Mouse (Mus musculus) forebrain, embryonic 11.5 days (tissue): ENCODE measurements around the gene Ccdc30. TPM values are rescaled to one million over a fixed set of nuclear protein-coding genes. Genes with fewer than 3 reads are reported as not detected.

Experiments used
- ATAC-seq: fragments of 200-750 bp; cut with Nextera tagmentation; replicated peaks from 2 replicates; pipeline ENCODE4 v1.8.0; 2017; ENCODE audit warnings: moderate TSS enrichment; ENCODE audit not compliant: low FRiP score
- DNase-seq: peaks from one replicate; pipeline ENCODE4 v3.0.0-alpha.2; 2017; ENCODE audit warnings: low spot score
- H3K27ac ChIP-seq: fragments of 300-500 bp; sonication (generic); 2 replicates; pipeline ENCODE4 v1.5.1; 2014; ENCODE audit warnings: low read depth, low read length
- H3K27me3 ChIP-seq: fragments of 300-500 bp; sonication (generic); 2 replicates; pipeline ENCODE4 v1.6.1; 2014; ENCODE audit warnings: mild to moderate bottlenecking, low read length, mixed read lengths; ENCODE audit not compliant: control insufficient read depth, insufficient read depth
- H3K36me3 ChIP-seq: fragments of 300-500 bp; sonication (generic); 2 replicates; pipeline ENCODE4 v1.6.1; 2014; ENCODE audit warnings: mild to moderate bottlenecking, low read length, moderate library complexity, mixed read lengths; ENCODE audit not compliant: control insufficient read depth, insufficient read depth
- H3K4me1 ChIP-seq: fragments of 300-500 bp; sonication (generic); replicated peaks from 2 replicates; pipeline ENCODE4 v1.6.1; 2014; ENCODE audit warnings: low read length, mixed read lengths; ENCODE audit not compliant: control insufficient read depth, insufficient read depth
- H3K4me2 ChIP-seq: fragments of 300-500 bp; sonication (generic); 2 replicates; pipeline ENCODE4 v1.6.1; 2014; ENCODE audit warnings: low read depth, mild to moderate bottlenecking, low read length, moderate library complexity, mixed read lengths; ENCODE audit not compliant: severe bottlenecking
- H3K4me3 ChIP-seq: fragments of 300-500 bp; sonication (generic); 2 replicates; pipeline ENCODE4 v1.5.1; 2014; ENCODE audit warnings: low read depth, low read length
- H3K9ac ChIP-seq: fragments of 300-500 bp; sonication (generic); 2 replicates; pipeline ENCODE4 v1.6.1; 2014; ENCODE audit warnings: low read length
- H3K9me3 ChIP-seq: fragments of 300-500 bp; sonication (generic); 2 replicates; pipeline ENCODE4 v1.6.1; 2016; ENCODE audit warnings: low read length, mixed read lengths; ENCODE audit not compliant: control insufficient read depth
- WGBS: fragments of 180-500 bp; shearing (Covaris S2); extraction: QIAGEN DNeasy Blood & Tissue Kit; methylation state at CpG from one replicate; pipeline ENCODE4 v1.1.7; 2014; 5-methylcytosine and 5-hydroxymethylcytosine counted together
- polyA plus RNA-seq: library from polyadenylated mRNA; unstranded; fragments of >200 nt; fragmentation: Nextera tagmentation; extraction: Ambion mirVana; gene quantifications from 2 replicates; pipeline ENCODE4 v1.2.1, GENCODE M21; 2014

Ccdc30 gene
- polyA plus RNA-seq, 1 experiment from 2014 or later = 10.2 TPM

DNA sequence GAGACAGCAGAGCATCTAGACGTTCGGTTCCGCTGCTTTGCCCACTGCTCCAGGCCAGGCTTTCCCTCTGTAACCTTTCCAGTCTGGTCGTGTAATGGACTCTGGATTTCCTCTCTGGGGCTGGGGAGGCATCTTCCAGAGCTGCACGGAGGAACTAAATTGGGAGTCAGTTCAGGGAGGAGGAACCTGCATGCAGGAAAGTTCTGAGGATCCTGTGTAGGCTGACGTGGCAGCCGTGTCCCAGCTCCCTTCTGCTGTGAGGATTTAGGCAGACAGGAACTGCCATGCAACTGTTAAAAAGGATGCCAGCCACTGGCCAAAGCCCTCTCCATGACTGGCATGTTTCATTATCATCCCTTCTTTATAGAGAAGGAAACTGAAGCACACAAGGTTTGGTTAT, 35.1 kb upstream of the Ccdc30 start:
- Histone ChIP-seq H3K9me3 (no peaks in the 10 kb centered on the region), H3K4me2 (no peak overlapping the region), H3K9ac (no peak overlapping the region), H3K36me3 (no peaks in the 10 kb centered on the region), H3K4me1 (no peaks in the 10 kb centered on the region; the same call in 1 of the 2 replicates), H3K27ac (no peak overlapping the region), H3K4me3 (no peak overlapping the region), H3K27me3 (no peaks in the 10 kb centered on the region)
- ATAC-seq = no peak
- no peak for DNase-seq
- WGBS = 73% methylated on average over 7 of the region's 7 CpGs

DNA sequence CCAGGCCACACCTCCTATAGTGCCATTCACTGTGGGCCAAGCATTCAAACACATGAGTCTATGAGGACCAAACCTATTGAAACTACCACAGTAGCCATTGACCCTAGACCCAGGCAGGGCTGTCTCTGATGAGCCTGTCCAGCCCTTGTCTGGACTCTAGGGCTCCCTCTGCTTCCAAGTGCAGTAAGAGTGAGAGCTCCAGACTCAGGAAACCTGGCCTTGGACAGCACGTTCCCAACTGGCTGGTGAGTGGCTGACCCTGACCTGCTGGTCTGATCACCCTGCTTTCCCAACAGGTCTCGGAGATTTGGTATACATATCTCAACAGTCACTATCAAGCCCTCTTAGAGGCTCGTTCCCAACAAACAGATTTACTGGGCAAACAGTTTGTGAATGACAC, 32.5 kb upstream of the Ccdc30 start:
- Histone ChIP-seq H3K36me3 (no peaks in the 10 kb centered on the region), H3K4me1 (no peaks in the 10 kb centered on the region), H3K4me3 (no peak overlapping the region), H3K9me3 (no peaks in the 10 kb centered on the region), H3K27me3 (no peaks in the 10 kb centered on the region), H3K27ac (no peak overlapping the region), H3K9ac (no peak overlapping the region), H3K4me2 (no peak overlapping the region)
- DNase-seq = no peak
- WGBS = 83% methylated on average over 3 of the region's 3 CpGs
- no peak for ATAC-seq

DNA sequence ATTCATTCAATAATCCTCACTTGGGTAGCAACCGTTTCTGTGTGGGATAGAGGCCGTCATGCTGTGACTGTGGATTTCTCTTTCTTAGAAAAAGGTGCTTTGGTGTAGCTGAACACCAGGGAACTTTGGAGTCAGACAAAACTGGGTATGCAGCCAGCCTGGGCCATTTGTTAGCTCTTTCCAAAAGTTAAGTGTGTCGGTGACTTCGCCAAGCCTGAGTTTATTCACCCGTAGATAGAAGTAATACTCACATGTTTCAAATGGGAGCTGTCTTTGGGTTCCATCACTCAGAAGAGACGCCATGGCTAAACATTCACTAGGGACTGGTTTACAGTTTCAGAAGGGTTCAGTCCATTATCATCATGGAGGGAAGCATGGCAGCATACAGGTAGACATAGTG, 31.9 kb upstream of the Ccdc30 start:
- Histone ChIP-seq H3K27me3 (no peaks in the 10 kb centered on the region), H3K4me3 (no peak overlapping the region), H3K9ac (no peak overlapping the region), H3K27ac (no peak overlapping the region), H3K4me2 (no peak overlapping the region), H3K4me1 (no peaks in the 10 kb centered on the region), H3K36me3 (no peaks in the 10 kb centered on the region), H3K9me3 (no peaks in the 10 kb centered on the region)
- DNase-seq = no peak
- no peak for ATAC-seq
- WGBS = 88% methylated on average over 6 of the region's 6 CpGs

DNA sequence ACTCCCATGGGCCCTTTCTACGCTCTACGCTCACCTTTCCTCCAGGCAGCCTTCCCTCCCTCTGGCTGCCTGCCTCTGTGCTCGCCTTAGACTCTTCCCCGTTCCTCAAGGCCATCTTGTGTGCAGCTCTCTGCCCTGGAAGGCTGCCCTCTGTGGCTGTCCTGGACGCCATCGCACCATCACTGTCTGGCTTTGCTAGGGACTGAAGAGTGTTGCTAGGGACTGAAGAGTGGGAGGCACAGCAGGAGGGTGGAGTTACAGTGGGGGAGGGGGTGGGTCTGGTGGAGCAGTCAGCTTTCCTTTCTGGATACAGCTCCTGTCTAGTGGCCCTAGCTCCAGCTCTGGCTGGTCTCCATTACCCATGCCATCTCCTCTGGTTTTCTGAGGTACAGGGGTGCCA, 27.2 kb upstream of the Ccdc30 start:
- Histone ChIP-seq H3K36me3 (no peaks in the 10 kb centered on the region), H3K27me3 (no peaks in the 10 kb centered on the region), H3K9ac (no peak overlapping the region), H3K4me3 (no peak overlapping the region), H3K27ac (no peak overlapping the region), H3K4me2 (no peak overlapping the region), H3K4me1 (no peaks in the 10 kb centered on the region), H3K9me3 (no peaks in the 10 kb centered on the region)
- 47% methylated on average over 6 of the region's 6 CpGs for WGBS
- ATAC-seq = no peak
- DNase-seq = no peak

DNA sequence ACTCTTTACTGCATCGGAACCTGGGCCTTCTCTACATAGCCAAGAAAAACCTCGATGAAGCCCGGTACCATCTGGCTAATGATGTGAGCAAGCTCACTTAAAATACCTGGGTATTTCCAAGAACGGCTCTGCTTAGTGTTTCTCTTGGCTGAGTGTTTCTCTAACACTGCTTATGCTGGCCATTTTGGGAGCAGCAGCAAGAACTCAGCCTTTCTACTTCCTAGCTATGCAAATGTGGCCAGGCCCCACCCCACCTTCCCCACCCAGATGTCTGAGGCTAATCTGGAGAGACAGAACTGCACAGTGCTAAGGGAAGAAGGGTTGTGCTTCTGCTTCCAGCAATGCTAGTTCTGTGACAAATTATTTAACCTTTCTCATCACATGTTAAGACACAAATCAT, 26.5 kb upstream of the Ccdc30 start:
- Histone ChIP-seq H3K9me3 (no peaks in the 10 kb centered on the region), H3K9ac (no peak overlapping the region), H3K4me3 (no peak overlapping the region), H3K27ac (no peak overlapping the region), H3K4me1 (no peaks in the 10 kb centered on the region), H3K36me3 (no peaks in the 10 kb centered on the region), H3K27me3 (no peaks in the 10 kb centered on the region), H3K4me2 (no peak overlapping the region)
- ATAC-seq (no peak), DNase-seq (no peak)
- WGBS = 97% methylated on average over 4 of the region's 4 CpGs

DNA sequence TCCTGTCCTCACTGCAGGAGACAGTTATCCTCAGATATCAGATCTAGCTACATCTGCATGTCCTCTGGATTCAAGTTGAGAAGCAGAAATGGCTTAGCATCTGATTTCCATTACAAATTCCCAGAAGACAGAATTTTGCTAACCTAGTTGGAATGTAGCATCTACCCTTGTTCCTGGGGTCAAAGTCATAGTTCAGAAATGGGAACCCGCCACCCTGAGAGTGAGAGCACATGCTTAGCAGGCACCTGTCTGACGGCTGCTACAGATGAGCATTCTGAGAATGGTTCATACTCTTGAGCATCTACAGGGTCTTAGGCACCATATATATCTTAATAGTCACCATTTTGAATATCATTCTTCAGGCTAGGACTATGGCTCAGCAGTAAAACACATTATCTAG, 22.6 kb upstream of the Ccdc30 start:
- Histone ChIP-seq H3K27me3 (no peaks in the 10 kb centered on the region), H3K4me1 (no peaks in the 10 kb centered on the region), H3K4me3 (no peak overlapping the region), H3K27ac (no peak overlapping the region), H3K4me2 (no peak overlapping the region), H3K9me3 (no peaks in the 10 kb centered on the region), H3K36me3 (no peaks in the 10 kb centered on the region), H3K9ac (no peak overlapping the region)
- no peak for ATAC-seq
- no peak for DNase-seq
- WGBS = 91% methylated on average over 2 of the region's 2 CpGs

DNA sequence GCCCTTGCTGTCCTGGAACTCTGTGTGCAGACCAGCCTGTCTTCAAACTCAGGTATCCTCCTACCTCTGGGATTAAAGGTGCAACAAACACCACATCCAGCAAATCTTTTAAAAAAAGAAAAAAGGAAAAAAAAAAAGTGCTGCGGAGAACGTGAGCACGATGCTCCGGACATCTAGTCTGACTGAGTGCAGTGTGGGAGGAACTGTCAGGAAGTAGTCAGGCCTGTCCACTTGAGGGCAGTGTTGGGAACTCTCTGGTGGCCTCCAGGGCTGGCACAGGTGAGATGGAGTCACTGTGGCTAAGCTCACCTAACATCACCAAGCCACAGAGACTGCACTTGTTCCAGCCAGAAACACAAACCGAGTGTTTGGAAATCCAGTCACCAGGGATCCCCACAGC, 15.4 kb upstream of the Ccdc30 start:
- Histone ChIP-seq H3K4me2 (no peak overlapping the region), H3K36me3 (no peaks in the 10 kb centered on the region), H3K4me3 (no peak overlapping the region), H3K9ac (no peak overlapping the region), H3K4me1 (no peaks in the 10 kb centered on the region), H3K9me3 (no peaks in the 10 kb centered on the region), H3K27ac (no peak overlapping the region), H3K27me3 (no peaks in the 10 kb centered on the region)
- DNase-seq (peak; percentile 57), ATAC-seq (no peak; the same call in 1 of the 2 replicates)
- WGBS = 26% methylated on average over 5 of the region's 5 CpGs

DNA sequence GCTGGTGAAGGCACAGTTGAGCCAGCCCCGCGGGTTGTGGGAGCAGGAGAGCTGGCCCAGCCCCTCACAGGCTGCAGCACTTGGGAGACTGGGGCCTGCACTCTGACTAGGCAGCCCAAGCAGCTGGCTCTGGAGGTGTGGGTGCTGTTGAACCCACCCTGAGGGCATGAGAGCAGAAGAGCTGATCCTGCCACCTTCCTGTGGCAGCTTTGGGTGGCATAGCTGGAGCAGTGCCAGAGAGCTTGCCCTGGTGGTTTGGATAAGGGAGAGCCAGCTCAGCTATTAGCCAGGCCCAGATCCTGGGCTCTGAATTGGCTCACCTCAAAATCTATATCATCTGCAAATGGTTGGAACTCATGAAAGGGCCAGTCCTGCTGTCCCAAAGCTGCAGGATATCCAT, 12.4 kb upstream of the Ccdc30 start:
- no peaks in the 10 kb centered on the region for H3K36me3 ChIP-seq
- no peak overlapping the region for H3K9ac ChIP-seq
- DNase-seq (no peak), ATAC-seq (no peak)
- H3K27me3 ChIP-seq = no peaks in the 10 kb centered on the region
- no peaks in the 10 kb centered on the region for H3K4me1 ChIP-seq
- no peak overlapping the region for H3K27ac ChIP-seq
- H3K4me2 ChIP-seq = no peak overlapping the region
- WGBS = 68% methylated on average over 2 of the region's 2 CpGs
- H3K4me3 ChIP-seq = no peak overlapping the region
- no peaks in the 10 kb centered on the region for H3K9me3 ChIP-seq

DNA sequence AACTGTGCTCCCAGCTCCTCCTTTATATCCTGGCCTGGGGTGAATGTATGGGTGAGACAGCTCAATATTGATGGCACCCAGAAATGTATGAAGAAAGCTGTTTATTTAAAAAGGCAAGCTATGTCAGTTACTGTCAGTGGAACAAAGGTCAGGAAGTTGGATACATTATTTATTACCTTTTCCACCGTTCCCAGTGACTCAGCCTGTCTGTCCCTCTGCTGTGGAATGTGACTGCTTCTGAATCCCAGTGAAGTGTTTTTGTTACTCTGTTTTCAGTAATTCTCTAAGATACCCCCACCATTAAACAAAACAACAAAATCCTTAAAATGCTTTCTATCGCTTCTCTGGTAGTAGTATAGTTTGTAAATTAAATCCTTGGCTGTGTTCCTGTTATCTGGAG, 10.3 kb upstream of the Ccdc30 start:
- no peaks in the 10 kb centered on the region for H3K27me3 ChIP-seq
- H3K4me3 ChIP-seq = no peak overlapping the region
- ATAC-seq (no peak), DNase-seq (no peak)
- H3K4me2 ChIP-seq = no peak overlapping the region
- H3K9ac ChIP-seq = no peak overlapping the region
- WGBS = 75% methylated on average over 2 of the region's 2 CpGs
- H3K36me3 ChIP-seq = no peaks in the 10 kb centered on the region
- H3K4me1 ChIP-seq = peaks cover 8% of the 10 kb centered on the region; the same call in 1 of the 2 replicates
- H3K27ac ChIP-seq = no peak overlapping the region
- no peaks in the 10 kb centered on the region for H3K9me3 ChIP-seq
